Mouse (Mus musculus) CD4-positive naive resting alpha-beta T cell, adult 57 days (primary cell): ENCODE results near the gene Ccdc152. TPM values are rescaled to one million over a fixed set of nuclear protein-coding genes. Genes with fewer than 3 reads are reported as not detected.

ENCODE experiments used
- total RNA-seq: library from RNA; stranded (reverse); gene quantifications from one replicate; pipeline ENCODE4 v1.2.4, GENCODE M21; 2023

The Ccdc152 gene
- total RNA-seq: not detected

DNA sequence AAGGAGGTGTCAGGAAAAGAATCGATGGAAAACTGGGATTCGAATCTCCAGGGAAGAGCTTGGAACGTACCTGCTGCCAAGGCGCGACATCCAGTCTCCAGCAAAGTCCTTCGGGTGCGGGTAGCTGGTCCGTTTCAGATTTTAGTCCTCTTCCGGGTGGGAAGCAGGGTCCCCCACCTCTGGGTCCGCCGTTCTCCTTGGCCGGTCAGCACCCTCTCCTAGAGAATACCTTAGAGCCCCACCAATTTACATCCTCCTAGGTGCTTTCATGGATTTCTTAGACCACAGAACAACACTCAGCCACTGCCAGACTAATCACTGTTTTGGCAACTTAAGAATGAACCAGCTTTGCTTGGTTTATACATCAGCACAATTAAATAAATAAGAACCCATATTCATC, at the start of gene Ccdc152:
Gene Ccdc152 (minus strand): TSS at position 101 of the 400 bp plus-strand sequence.

DNA sequence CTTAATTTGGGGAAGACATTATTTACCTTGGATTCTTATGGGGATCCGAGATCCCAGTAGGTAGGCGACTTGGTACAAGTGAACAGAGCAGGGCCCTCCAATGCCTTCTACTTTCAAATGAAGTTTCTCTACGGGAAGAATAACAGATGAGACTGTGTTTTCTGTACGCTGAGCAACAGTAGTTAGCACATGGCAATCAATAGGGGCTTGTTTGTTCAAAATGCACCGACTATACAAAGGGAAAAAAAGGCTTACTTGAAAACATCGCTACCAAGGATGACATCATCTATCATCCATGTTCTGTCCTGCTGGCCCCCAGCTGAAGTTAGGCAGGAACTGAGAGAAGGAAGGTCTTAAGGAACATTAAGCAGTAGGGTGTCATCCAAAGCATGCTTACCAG, 35.1 kb downstream of the Ccdc152 start, which contains the start of gene Selenop:
Gene Selenop (plus strand): TSS at position 301 of the 400 bp plus-strand sequence.

Other genes starting within 250 kb of the Ccdc152 start
- 275 TPM for gene Selenop, start 35.0 kb downstream of the Ccdc152 start, total RNA-seq